Mouse (Mus musculus) effector memory CD4-positive, alpha-beta T cell, adult 7 months (primary cell): Measurements from ENCODE around the gene Phf13. TPM values are rescaled to one million over a fixed set of nuclear protein-coding genes. Genes with fewer than 3 reads are reported as not detected.

Source experiments
- polyA plus RNA-seq: library from polyadenylated mRNA; unstranded; fragments of 100-300 nt; shearing (Covaris generic); gene quantifications from one replicate; pipeline ENCODE4 v1.2.1, GENCODE M21; 2017

The Phf13 gene
- polyA plus RNA-seq: 73.5 TPM

DNA sequence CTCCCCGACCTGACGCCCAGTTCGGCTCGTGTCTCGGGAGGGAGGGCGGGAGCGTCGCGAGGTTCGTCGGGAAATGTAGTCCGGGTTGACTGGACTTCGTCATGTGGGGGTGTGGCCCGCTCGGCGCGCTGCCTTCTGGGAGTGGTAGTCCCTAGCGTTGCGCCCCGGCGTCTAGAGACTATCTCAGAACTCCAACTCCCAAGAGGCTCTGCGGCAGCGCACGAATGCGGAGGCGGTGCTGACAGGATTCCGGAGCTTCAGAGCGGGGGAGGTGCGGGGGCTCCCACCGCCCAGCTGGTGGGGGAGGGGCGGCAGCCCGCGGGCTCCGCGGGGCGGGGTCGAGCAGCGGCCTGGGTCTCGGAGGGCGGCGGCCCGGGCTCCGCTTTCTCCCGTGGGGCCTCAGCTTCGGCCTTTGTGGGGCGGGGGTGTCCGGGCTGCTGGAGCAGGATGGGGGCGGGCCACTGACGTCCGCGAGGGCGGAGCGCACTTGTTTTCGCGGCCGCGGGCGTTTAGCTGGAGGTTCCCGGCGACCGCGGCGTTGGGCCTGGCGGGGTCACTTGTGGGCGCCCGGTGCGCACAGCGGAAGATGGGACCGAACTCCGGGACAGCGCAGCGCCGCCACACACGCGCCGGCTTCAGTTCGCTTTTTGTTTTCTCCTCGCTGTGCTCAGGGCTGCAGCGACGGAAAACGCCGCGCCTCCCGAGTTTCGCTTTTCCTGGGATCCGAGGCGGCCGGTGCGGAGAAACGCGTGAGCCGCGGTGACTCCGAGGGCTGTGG lies at the start of gene Phf13:
Phf13 (minus strand) TSS at position 86 of the 778 bp plus-strand sequence.

DNA sequence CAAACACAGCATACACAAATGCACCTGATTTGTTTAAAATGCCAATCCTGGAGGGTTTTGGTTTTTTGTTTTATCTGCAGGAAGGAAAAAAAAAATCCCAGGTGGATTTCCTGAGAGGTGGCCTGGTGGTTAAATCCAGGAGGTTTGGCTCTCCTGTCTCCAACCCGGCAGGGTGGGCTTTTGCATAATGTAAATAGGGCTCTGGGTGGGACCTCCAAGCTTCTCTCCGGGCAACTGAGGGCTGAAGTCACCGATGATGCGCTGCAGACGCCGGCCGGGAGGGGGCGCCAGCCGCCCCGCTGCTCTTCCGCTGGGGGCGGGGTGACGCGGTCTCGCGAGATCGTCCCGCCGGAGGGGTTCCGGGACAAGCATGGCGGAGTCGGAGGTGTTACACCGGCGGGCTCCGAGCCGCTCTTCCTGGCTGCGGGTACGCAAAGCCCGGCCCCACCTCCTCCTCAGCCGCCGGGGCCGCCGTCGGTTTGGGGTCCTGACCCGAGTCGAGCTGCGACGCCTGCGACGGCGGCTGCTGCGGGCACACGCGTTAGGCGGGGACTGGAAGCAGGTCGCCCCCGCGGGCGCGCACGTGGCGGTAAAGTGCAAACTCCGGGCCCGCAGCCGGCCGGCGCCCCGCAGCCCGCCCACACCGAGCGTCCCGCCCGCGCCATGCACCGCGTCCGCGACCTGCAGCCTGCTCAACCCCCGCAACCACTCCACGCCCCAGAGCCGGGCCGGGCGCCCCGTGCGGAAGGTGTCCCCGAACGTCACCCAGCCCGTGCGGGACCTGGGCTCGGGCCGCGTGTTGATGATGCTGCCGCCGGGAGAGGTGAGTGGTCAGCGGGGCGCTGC lies 43.1 kb upstream of the Phf13 start, which contains the start of gene Nol9:
Nol9 (plus strand) TSS at position 337 of the 846 bp plus-strand sequence.

DNA sequence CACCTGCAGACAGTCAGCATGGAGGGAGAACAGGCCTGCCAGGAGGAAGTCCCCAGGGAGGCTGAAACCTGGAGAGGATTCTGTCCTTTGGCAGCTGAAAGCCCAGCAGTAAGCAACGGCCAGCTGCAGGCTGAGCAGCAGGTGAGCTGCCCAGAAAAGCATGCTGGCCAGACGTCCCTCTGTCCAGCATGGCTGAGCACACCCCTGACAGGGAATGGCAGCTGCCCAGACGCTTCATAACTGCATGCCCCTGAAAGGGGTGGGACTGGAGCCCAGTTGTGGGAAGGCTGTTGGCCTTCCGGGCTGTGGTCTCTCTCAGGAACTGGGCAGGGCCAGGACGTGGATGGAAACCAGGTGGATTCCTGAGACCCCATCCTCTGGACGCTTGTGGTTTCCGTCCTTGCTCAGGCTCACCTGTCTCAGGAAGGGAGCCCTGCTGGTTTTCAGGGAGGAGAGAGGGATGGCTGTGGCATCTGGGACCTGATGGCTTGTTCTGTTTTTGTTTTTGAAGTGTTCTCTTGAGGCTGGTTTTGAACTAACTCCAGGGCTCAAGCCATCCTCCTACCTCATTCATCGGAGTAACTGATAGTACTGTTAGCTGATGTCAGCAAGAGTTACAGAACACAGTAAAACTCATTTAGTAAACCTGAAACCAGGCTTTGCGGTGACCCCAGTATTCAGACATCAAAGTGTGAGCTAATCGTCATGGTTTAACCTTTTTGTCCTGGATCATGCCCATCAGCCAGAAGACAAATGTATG lies 42.3 kb upstream of the Phf13 start, which contains the start of gene Tas1r1:
Tas1r1 (minus strand) TSS at position 344 of the 760 bp plus-strand sequence.

DNA sequence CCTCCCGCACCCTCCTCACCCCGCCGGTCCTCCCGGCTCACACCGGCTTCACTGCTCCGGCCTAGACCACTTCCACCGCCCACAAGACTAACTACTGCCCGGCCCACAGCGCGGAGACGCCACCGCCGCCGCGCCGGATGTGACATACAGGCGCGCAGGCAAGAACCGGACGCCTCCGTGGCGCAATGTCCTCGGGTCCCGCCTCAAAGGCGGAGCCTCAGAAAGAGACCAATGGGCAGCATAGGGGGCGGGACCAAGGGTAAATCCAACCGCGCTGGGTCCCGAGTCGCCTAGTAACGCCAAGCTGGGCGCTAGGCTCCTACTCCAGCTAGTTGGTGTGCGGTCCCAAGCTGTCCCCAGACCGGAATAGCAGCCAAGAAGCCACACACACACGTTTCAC lies 31.5 kb upstream of the Phf13 start, which contains the start of gene Zbtb48:
Zbtb48 (minus strand) TSS at position 148 of the 400 bp plus-strand sequence.

DNA sequence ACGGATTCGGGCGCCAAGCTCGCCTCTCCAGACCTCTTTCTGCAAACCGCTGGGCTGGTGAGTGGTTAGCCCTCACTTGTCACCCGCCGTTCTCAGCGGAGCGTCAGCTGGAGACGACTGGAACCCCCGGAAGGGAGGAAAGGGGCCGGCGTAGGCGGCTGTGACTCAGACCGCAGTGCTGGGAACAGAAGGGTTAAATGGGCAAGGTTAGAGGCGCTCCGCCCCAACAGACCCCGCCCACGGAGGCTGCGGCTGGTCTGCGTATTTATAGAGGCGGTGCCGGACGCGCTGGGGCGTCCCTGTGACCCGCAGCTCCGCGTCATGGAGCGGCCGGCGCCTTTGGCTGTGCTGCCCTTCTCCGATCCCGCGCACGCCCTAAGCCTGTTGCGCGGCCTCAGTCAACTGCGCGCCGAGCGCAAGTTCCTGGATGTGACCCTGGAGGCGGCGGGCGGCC lies 12.6 kb upstream of the Phf13 start, which contains the start of gene Klhl21:
Klhl21 (plus strand) TSS at position 182 of the 454 bp plus-strand sequence.

DNA sequence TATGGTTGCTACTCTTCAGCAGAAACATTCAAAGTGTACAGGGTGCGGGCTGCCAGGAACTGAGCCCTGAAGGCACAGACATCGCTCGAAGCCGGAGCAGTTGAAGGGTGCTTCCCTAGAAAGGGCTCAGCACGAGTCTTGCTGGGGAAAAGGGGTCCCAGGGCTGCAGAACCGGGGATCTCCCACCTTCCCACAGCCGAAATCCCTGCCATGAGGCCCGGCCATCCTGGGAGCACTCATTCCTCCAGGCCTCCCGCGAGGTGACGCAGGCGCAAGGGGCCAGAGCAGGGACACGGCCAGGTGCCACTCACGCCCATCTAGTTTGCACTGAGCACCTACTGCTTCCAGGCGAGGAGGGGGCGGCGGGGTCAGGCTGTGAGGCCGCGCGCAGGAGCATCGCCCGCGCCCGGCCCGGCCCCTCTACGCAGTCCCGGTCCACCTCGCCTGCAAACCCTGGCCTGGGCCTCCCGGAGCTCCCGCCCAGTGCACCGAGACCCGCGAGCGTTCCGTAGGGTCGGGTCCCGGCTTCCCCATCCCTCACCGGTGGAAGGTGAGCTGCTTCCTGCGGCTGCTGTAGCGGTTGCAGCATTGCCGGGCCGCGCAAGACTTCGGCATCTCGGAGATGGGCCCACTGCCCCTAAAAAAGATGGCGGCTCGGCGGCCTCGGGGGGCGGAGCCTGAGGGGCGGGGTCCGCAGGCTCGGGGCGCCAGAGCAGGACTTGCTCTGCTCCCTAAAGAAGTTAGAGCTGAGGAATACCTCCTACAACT lies 7.5 kb downstream of the Phf13 start, which contains the start of gene Thap3:
Thap3 (minus strand) TSS at position 656 of the 768 bp plus-strand sequence.

Other genes starting within 250 kb of the Phf13 start
- 44.3 TPM for gene Camta1, start 134.4 kb downstream of the Phf13 start, polyA plus RNA-seq
- gene Dnajc11, start 62.6 kb downstream of the Phf13 start, polyA plus RNA-seq: 41.6 TPM
- gene Thap3, start 7.3 kb downstream of the Phf13 start, polyA plus RNA-seq: 84.0 TPM
- 39.7 TPM for gene Klhl21, start 12.5 kb upstream of the Phf13 start, polyA plus RNA-seq
- gene Zbtb48, start 31.4 kb upstream of the Phf13 start, polyA plus RNA-seq: 21.7 TPM
- 0.22 TPM for gene Tas1r1, start 42.3 kb upstream of the Phf13 start, polyA plus RNA-seq
- gene Nol9, start 43.1 kb upstream of the Phf13 start, polyA plus RNA-seq: 43.0 TPM
- 4.8 TPM for gene Plekhg5, start 76.2 kb upstream of the Phf13 start, polyA plus RNA-seq
- 252 TPM for gene Tnfrsf25, start 119.7 kb upstream of the Phf13 start, polyA plus RNA-seq
- 39.6 TPM for gene Espn, start 156.1 kb upstream of the Phf13 start, polyA plus RNA-seq
- 0.15 TPM for gene Hes2, start 162.6 kb upstream of the Phf13 start, polyA plus RNA-seq
- 105 TPM for gene Acot7, start 181.9 kb upstream of the Phf13 start, polyA plus RNA-seq